Mouse (Mus musculus) CH12.LX (cell line): Measurements from ENCODE around the gene Extl1. TPM values are rescaled to one million over a fixed set of nuclear protein-coding genes. Genes with fewer than 3 reads are reported as not detected.

Experiments
- DNase-seq: peaks from one replicate; pipeline ENCODE4 v3.0.0-alpha.2; 2013; ENCODE audit errors: extremely low read depth
- H3K27ac ChIP-seq: 2 replicates; pipeline ENCODE4 v1.5.1; 2012; ENCODE audit warnings: low read depth, mild to moderate bottlenecking, control low read depth, moderate library complexity; ENCODE audit not compliant: insufficient read depth
- H3K27me3 ChIP-seq: replicated peaks from 2 replicates; pipeline ENCODE3; 2012; ENCODE audit warnings: inconsistent platforms
- H3K36me3 ChIP-seq, 2 experiments: replicated peaks in 1 of 2; 2 replicates each; pipeline versions ENCODE3 to v1.6.1; 2012; ENCODE audit warnings: inconsistent platforms in 1 of 2, low read length in 1 of 2, mild to moderate bottlenecking in 1 of 2, mixed read lengths in 1 of 2, moderate library complexity in 1 of 2; ENCODE audit not compliant: control insufficient read depth in 1 of 2, insufficient read depth in 1 of 2
- H3K4me1 ChIP-seq, 2 experiments: 2 replicates each; pipeline ENCODE4 v1.6.1; 2012; ENCODE audit warnings: inconsistent platforms in 1 of 2, moderate library complexity in 1 of 2; ENCODE audit not compliant: insufficient read depth in 2 of 2, control insufficient read depth in 1 of 2
- H3K4me2 ChIP-seq: 2 replicates; pipeline ENCODE4 v1.6.1; 2012; ENCODE audit warnings: low read depth, mild to moderate bottlenecking, control low read depth; ENCODE audit not compliant: poor library complexity, insufficient read depth, severe bottlenecking
- H3K4me3 ChIP-seq, 3 experiments: fragments of 150-350 bp in 1 of 3; sonication (generic) in 1 of 3; replicated peaks in 1 of 3; 2 replicates each; pipeline versions ENCODE3 to v1.5.1; 2011 to 2012; ENCODE audit warnings: low read depth in 2 of 3, low read length in 2 of 3, mild to moderate bottlenecking in 2 of 3, moderate library complexity in 2 of 3, control low read depth in 1 of 3, improper control_type of control experiment in 1 of 3, inconsistent platforms in 1 of 3, mixed read lengths in 1 of 3; ENCODE audit not compliant: poor library complexity in 1 of 3
- H3K79me2 ChIP-seq: replicated peaks from 2 replicates; pipeline ENCODE4 v1.6.1; 2012; ENCODE audit warnings: mild to moderate bottlenecking, moderate library complexity; ENCODE audit not compliant: control insufficient read depth, poor library complexity, insufficient read depth, severe bottlenecking; ENCODE audit errors: extremely low read depth
- H3K9ac ChIP-seq: 2 replicates; pipeline ENCODE4 v1.6.1; 2012; ENCODE audit warnings: low read depth, mild to moderate bottlenecking, control low read depth, moderate library complexity; ENCODE audit not compliant: insufficient read depth
- H3K9me3 ChIP-seq: replicated peaks from 2 replicates; pipeline ENCODE3; 2012; ENCODE audit warnings: low read length, inconsistent platforms, mixed read lengths
- BHLHE40 ChIP-seq: IDR thresholded peaks from 2 replicates; pipeline ENCODE4 v1.6.1; 2011; ENCODE audit warnings: mild to moderate bottlenecking, low read depth, low read length, improper control_type of control experiment
- CHD1 ChIP-seq: IDR thresholded peaks from 2 replicates; pipeline ENCODE4 v1.6.1; 2012; ENCODE audit warnings: low read depth, low read length, improper control_type of control experiment, inconsistent platforms
- EP300 ChIP-seq: IDR thresholded peaks from 2 replicates; pipeline ENCODE4 v1.6.1; 2011; ENCODE audit warnings: low read length, improper control_type of control experiment
- JUN ChIP-seq: IDR thresholded peaks from 2 replicates; pipeline ENCODE4 v1.6.1; 2011; ENCODE audit warnings: low read depth, mild to moderate bottlenecking, low read length, improper control_type of control experiment, moderate library complexity; ENCODE audit not compliant: insufficient read depth
- JUND ChIP-seq: conservative IDR thresholded peaks from 2 replicates; pipeline ENCODE4 v1.6.1; 2011; ENCODE audit warnings: low read depth, low read length, improper control_type of control experiment
- MAX ChIP-seq: IDR thresholded peaks from 2 replicates; pipeline ENCODE4 v1.6.1; 2011; ENCODE audit warnings: low read length, improper control_type of control experiment
- MAZ ChIP-seq: IDR thresholded peaks from 2 replicates; pipeline ENCODE4 v1.6.1; 2012; ENCODE audit warnings: low read depth, mild to moderate bottlenecking, inconsistent platforms, low read length, improper control_type of control experiment, moderate library complexity
- MXI1 ChIP-seq: IDR thresholded peaks from 2 replicates; pipeline ENCODE4 v1.6.1; 2011; ENCODE audit warnings: mild to moderate bottlenecking, low read depth, low read length, improper control_type of control experiment
- MYC ChIP-seq: IDR thresholded peaks from 2 replicates; pipeline ENCODE4 v1.6.1; 2011; ENCODE audit warnings: low read depth, mild to moderate bottlenecking, improper control_type of control experiment, low read length
- RAD21 ChIP-seq: IDR thresholded peaks from 2 replicates; pipeline ENCODE4 v1.6.1; 2011; ENCODE audit warnings: low read depth, mild to moderate bottlenecking, low read length, improper control_type of control experiment, moderate library complexity
- TBP ChIP-seq: conservative IDR thresholded peaks from 2 replicates; pipeline ENCODE4 v1.6.1; 2011; ENCODE audit warnings: low read depth, low read length, improper control_type of control experiment
- UBTF ChIP-seq: IDR thresholded peaks from 2 replicates; pipeline ENCODE4 v1.6.1; 2012; ENCODE audit warnings: low read depth, mild to moderate bottlenecking, inconsistent platforms, low read length, improper control_type of control experiment, moderate library complexity
- USF1 ChIP-seq: IDR thresholded peaks from 2 replicates; pipeline ENCODE4 v1.6.1; 2014; ENCODE audit warnings: low read depth, mild to moderate bottlenecking, inconsistent platforms, low read length, improper control_type of control experiment
- ZC3H11A ChIP-seq: IDR thresholded peaks from 2 replicates; pipeline ENCODE4 v1.6.1; 2012; ENCODE audit warnings: low read depth, mild to moderate bottlenecking, inconsistent platforms, low read length, improper control_type of control experiment
- ZMIZ1 ChIP-seq: IDR thresholded peaks from 2 replicates; pipeline ENCODE4 v1.6.1; 2012; ENCODE audit warnings: low read depth, mild to moderate bottlenecking, inconsistent platforms, low read length, improper control_type of control experiment
- dilution Hi-C: fragments of 300-500 bp; cut with MboI; formaldehyde crosslinking; loops from 2 replicates; pipeline ENCODE4 v1.14.3; 2020; ENCODE audit warnings: low sequenced_read_pairs; ENCODE audit not compliant: extremely low pct_unique_long_range_greater_than_20kb, extremely low pct_ligation_motif_present
- in situ Hi-C: fragments of 300-500 bp; cut with MboI; formaldehyde crosslinking; loops from 3 replicates; pipeline ENCODE4 v1.14.3; 2019; ENCODE audit warnings: low sequenced_read_pairs, low pct_ligation_motif_present, low pct_unique_long_range_greater_than_20kb, mixed read lengths
- polyA plus RNA-seq: library from polyadenylated mRNA; unstranded; fragments of >175 nt; gene quantifications from 2 replicates; pipeline ENCODE4 v1.2.1, GENCODE M21; 2012; ENCODE audit warnings: low read depth; ENCODE audit not compliant: insufficient read length
- total RNA-seq, 2 experiments: library from RNA; depleted of rRNA; stranded (reverse); fragments of 300-350 nt in 1 of 2; fragments of >200 nt in 1 of 2; gene quantifications; 2 replicates each; pipeline ENCODE4 v1.2.3; 2012 to 2014

Extl1 gene
- total and polyA plus RNA-seq, 3 experiments, result 0.54 to 4.5 (median 1.6) TPM

DNA sequence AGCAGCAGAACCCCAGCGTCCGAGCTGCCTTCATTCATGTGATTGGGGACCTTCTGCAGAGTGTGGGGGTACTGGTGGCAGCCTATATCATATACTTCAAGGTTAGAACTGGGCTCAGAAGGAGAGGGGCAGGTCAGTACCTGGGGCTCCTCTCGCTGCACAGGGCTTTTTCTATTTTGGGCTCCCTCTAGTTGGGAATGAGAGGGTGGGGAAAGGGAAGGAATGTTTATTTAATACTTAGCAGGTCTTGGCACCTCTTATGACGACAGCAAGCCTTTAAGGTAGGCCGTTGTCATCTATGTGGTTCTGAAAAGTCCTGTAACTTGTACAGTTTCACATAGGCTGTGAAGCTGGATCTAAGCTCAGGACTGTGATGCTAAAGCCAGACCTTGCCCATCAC lies 35.1 kb downstream of the Extl1 start:
- Histone ChIP-seq H3K27ac (no peak overlapping the region), H3K4me3 (no peak overlapping the region), H3K36me3 (no peaks in the 10 kb centered on the region), H3K79me2 (no peaks in the 10 kb centered on the region), H3K27me3 (no peaks in the 10 kb centered on the region), H3K9ac (no peak overlapping the region), H3K4me2 (no peak overlapping the region), H3K4me1 (peaks cover 7 to 14% of the 10 kb centered on the region in 2 experiments), H3K9me3 (peaks cover 9% of the 10 kb centered on the region)
- TF ChIP-seq MAZ (no peak), ZMIZ1 (no peak), CHD1 (no peak), ZC3H11A (no peak), UBTF (no peak)
- dilution Hi-C loops (no loop called here), in situ Hi-C loops (no loop called here)
- DNase-seq, result no peak

DNA sequence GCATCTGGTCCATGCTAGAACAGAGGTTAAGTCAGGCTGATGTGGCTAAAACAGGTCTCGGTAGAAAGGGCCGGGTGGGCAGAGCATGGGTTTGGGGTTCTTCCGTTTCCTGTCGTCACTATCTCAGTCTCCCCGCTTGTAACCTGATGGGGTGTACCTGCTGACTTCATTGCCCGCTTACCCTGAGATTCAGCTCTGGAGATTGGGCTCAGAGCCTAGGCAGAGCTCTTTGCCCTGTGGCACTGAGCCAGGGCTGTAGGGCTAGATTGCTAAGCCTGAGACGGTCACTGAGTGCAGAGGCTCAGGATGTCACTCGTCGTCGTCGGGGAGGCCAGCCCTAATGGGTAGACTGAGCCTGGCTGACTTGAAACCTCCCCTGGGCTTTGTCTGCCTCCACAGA lies 35.6 kb downstream of the Extl1 start:
- Histone ChIP-seq H3K4me2 (no peak overlapping the region), H3K27me3 (no peaks in the 10 kb centered on the region), H3K36me3 (no peaks in the 10 kb centered on the region), H3K9me3 (peaks cover 9% of the 10 kb centered on the region), H3K4me1 (peaks cover 4 to 10% of the 10 kb centered on the region in 2 experiments), H3K4me3 (no peak overlapping the region), H3K27ac (no peak overlapping the region), H3K79me2 (no peaks in the 10 kb centered on the region), H3K9ac (no peak overlapping the region)
- TF ChIP-seq BHLHE40 (no peak), TBP (no peak), RAD21 (no peak)
- DNase-seq, result no peak
- dilution Hi-C loops (no loop called here), in situ Hi-C loops (no loop called here)

DNA sequence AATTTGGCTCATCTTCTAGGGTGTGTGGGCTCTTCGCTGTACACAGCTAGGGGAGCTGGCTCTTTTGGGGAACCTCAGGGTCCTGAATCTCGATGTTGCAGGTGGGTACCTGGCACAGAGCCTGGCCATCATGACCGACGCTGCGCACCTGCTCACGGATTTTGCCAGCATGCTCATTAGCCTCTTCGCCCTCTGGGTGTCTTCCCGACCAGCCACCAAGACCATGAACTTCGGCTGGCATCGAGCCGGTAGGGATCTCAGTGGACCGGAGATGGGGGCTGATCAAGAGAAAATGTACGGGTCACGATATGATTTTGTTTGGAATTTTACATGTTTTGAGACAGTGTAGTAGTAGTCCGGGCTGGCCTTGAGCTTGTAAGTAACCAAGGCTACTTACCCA lies 37.8 kb downstream of the Extl1 start:
- Histone ChIP-seq H3K9me3 (peaks cover 10% of the 10 kb centered on the region), H3K4me3 (no peak overlapping the region), H3K27ac (no peak overlapping the region), H3K4me1 (peaks cover 0 to 2% of the 10 kb centered on the region in 2 experiments; a peak in 1 of 4 replicates), H3K27me3 (no peaks in the 10 kb centered on the region), H3K4me2 (no peak overlapping the region), H3K36me3 (no peaks in the 10 kb centered on the region), H3K79me2 (no peaks in the 10 kb centered on the region), H3K9ac (no peak overlapping the region)
- dilution Hi-C loops (no loop called here), in situ Hi-C loops (no loop called here)
- DNase-seq, result no peak
- TF ChIP-seq JUN, result no peak
- no peak for TF ChIP-seq MXI1
- no peak for TF ChIP-seq ZMIZ1
- no peak for TF ChIP-seq EP300
- TF ChIP-seq JUND, result no peak
- TF ChIP-seq MYC, result no peak
- no peak for TF ChIP-seq BHLHE40
- no peak for TF ChIP-seq USF1
- no peak for TF ChIP-seq MAX
- TF ChIP-seq MAZ, result no peak
